Mouse (Mus musculus) layer of hippocampus, adult 8-10 months (tissue): ENCODE results near the gene Cfap61. TPM values are rescaled to one million over a fixed set of nuclear protein-coding genes. Genes with fewer than 3 reads are reported as not detected.

Experiments
- DNase-seq, 2 experiments: peaks; one replicate each; pipeline ENCODE4 v3.0.0; 2022; ENCODE audit warnings: low spot score in 2 of 2
- total RNA-seq, 4 experiments: library from RNA; stranded (reverse); gene quantifications; 2 replicates each; pipeline ENCODE4 v1.2.4; 2022

Gene Cfap61
- total RNA-seq, 4 experiments from 2014 or later: 2.3 to 4.4 (median 3.5) TPM

GRCm38 (mm10) chr2:146220591-146221075, 286.0 kb downstream of the Cfap61 start:
- no peak for DNase-seq

- peak in 1 of 2 experiments; percentile 36 for DNase-seq
Measured at GRCm38 (mm10) chr2:146221076-146221928, 286.7 kb downstream of the Cfap61 start, which contains the start of gene Insm1. TSS of gene Insm1 (plus strand) at chr2:146221921.

GRCm38 (mm10) chr2:146221929-146222278, 287.3 kb downstream of the Cfap61 start:
- DNase-seq: peak in 1 of 2 experiments; percentile 35

- DNase-seq: no peak
Measured at GRCm38 (mm10) chr2:146222279-146223175, 287.9 kb downstream of the Cfap61 start.

GRCm38 (mm10) chr2:146223176-146223905, 288.8 kb downstream of the Cfap61 start:
- DNase-seq: no peak

- DNase-seq: no peak
Measured at GRCm38 (mm10) chr2:146224141-146224540, 289.6 kb downstream of the Cfap61 start.

- no peak for DNase-seq
Measured at GRCm38 (mm10) chr2:146225818-146226217, 291.2 kb downstream of the Cfap61 start.

- no peak for DNase-seq
Measured at GRCm38 (mm10) chr2:146226484-146226883, 291.9 kb downstream of the Cfap61 start.

GRCm38 (mm10) chr2:146227646-146228045, 293.1 kb downstream of the Cfap61 start:
- DNase-seq: no peak

- DNase-seq: no peak
Measured at GRCm38 (mm10) chr2:146228435-146228834, 293.9 kb downstream of the Cfap61 start.

- DNase-seq: no peak
Measured at GRCm38 (mm10) chr2:146231485-146231884, 296.9 kb downstream of the Cfap61 start.

GRCm38 (mm10) chr2:146239196-146239747, 304.7 kb downstream of the Cfap61 start:
- DNase-seq: no peak

GRCm38 (mm10) chr2:146244049-146244448, 309.5 kb downstream of the Cfap61 start:
- DNase-seq: no peak

- DNase-seq: no peak
Measured at GRCm38 (mm10) chr2:146245401-146245800, 310.8 kb downstream of the Cfap61 start.

GRCm38 (mm10) chr2:146246409-146247075, 312.0 kb downstream of the Cfap61 start:
- DNase-seq: no peak

- DNase-seq: no peak
Measured at GRCm38 (mm10) chr2:146247576-146247975, 313.0 kb downstream of the Cfap61 start.

GRCm38 (mm10) chr2:146249033-146249432, 314.4 kb downstream of the Cfap61 start:
- DNase-seq: no peak

- peak in 1 of 2 experiments; percentile 7 for DNase-seq
Measured at GRCm38 (mm10) chr2:146250236-146250904, 315.8 kb downstream of the Cfap61 start.

GRCm38 (mm10) chr2:146254387-146254786, 319.8 kb downstream of the Cfap61 start:
- DNase-seq: no peak

- DNase-seq: no peak
Measured at GRCm38 (mm10) chr2:146255636-146256035, 321.1 kb downstream of the Cfap61 start.
